In the genomic region with DNA sequence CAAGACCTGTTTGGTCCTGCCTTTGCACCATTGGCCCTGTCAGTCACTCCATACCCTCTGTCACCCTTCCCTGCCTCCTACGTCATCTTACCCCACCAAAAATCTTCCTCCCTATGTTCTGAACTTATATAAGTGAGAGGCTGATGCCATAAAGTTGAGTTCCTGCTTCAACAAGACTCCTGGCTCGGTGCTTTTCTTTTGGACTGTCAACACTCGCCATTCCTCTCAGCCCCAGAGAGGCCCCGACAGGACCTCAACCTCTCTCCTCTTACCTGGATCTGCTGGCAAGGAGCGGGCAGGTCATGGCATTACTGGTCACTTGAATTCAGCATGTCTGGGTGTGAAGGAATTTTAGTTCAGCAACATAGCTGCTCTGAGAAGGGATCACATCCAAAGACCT, we compare ENCODE assay signal across 22 mouse cellular contexts.
DNase-seq lines count a peak whose midpoint lies in the region; ATAC-seq and TF ChIP-seq lines count a peak whose summit lies in the region.
"Had no signal": no experiment of that assay in that cellular context is flagged by ENCODE, and none has a peak within 500 bp of the region (broad histone marks: within the 10 kb centered on the region; RNA-seq: fewer than 3 reads in every experiment).

No protein-coding gene starts in this region.

- H3K27ac ChIP-seq in intestine, embryonic 14.5 days (ENCODE audit: low read depth) = no peak overlapping the region
- H3K27ac ChIP-seq in intestine, postnatal 0 days (ENCODE audit: low read depth, low read length) = no peak overlapping the region
- peak overlapping the region; percentile 13; the same call in 1 of the 2 replicates for H3K27ac ChIP-seq in midbrain, embryonic 10.5 days (replicated peaks)
- H3K27ac ChIP-seq in midbrain, postnatal 0 days (ENCODE audit: low read depth, low read length) = no peak overlapping the region
- no peak overlapping the region for H3K27ac ChIP-seq in midbrain, embryonic 11.5 days (ENCODE audit: low read depth, low read length)
- H3K27ac ChIP-seq in midbrain, embryonic 16.5 days (ENCODE audit: low read length) = no peak overlapping the region

- 0 out of 2 replicates have a peak, but pooled peaks cover 3% of the 10 kb centered on the region for H3K9me3 ChIP-seq in intestine, embryonic 14.5 days (ENCODE audit: control insufficient read depth, low read length)
- no peaks in the 10 kb centered on the region for H3K9me3 ChIP-seq in intestine, postnatal 0 days (ENCODE audit: control insufficient read depth)
- no peaks in the 10 kb centered on the region for H3K9me3 ChIP-seq in midbrain, embryonic 10.5 days (replicated peaks)
- no peaks in the 10 kb centered on the region for H3K9me3 ChIP-seq in midbrain, postnatal 0 days (ENCODE audit: low read length)
- peaks cover 2% of the 10 kb centered on the region; the same call in 1 of the 2 replicates for H3K9me3 ChIP-seq in midbrain, embryonic 11.5 days (ENCODE audit: control insufficient read depth, low read length)
- H3K9me3 ChIP-seq in midbrain, embryonic 16.5 days (replicated peaks; ENCODE audit: control insufficient read depth, low read length, poor library complexity, severe bottlenecking) = no peaks in the 10 kb centered on the region

- no peak overlapping the region for H3K4me3 ChIP-seq in intestine, embryonic 14.5 days (ENCODE audit: low read depth, low read length)
- H3K4me3 ChIP-seq in intestine, postnatal 0 days (ENCODE audit: low read depth, low read length) = no peak overlapping the region
- no peak overlapping the region for H3K4me3 ChIP-seq in midbrain, embryonic 10.5 days
- H3K4me3 ChIP-seq in midbrain, postnatal 0 days (ENCODE audit: low read depth, low read length) = no peak overlapping the region
- H3K4me3 ChIP-seq in midbrain, embryonic 11.5 days (ENCODE audit: low read depth, low read length) = no peak overlapping the region
- no peak overlapping the region for H3K4me3 ChIP-seq in midbrain, embryonic 16.5 days (ENCODE audit: low read depth, low read length)

- WGBS in intestine, embryonic 14.5 days = 96% methylated on average over 5 of the region's 5 CpGs
- WGBS in intestine, postnatal 0 days = 96% methylated on average over 5 of the region's 5 CpGs
- 95% methylated on average over 5 of the region's 5 CpGs for WGBS in midbrain, embryonic 10.5 days
- 97% methylated on average over 5 of the region's 5 CpGs for WGBS in midbrain, postnatal 0 days
- 93% methylated on average over 5 of the region's 5 CpGs for WGBS in midbrain, embryonic 11.5 days
- 97% methylated on average over 5 of the region's 5 CpGs for WGBS in midbrain, embryonic 16.5 days

- TF ChIP-seq CTCF in intestine, postnatal 0 days (IDR thresholded peaks at IDR 0.05; ENCODE audit: low read depth) = no peak
- no peak for TF ChIP-seq CTCF in midbrain, postnatal 0 days (IDR thresholded peaks at IDR 0.05)

- no peaks in the 10 kb centered on the region for H3K4me1 ChIP-seq in intestine, embryonic 14.5 days (replicated peaks; ENCODE audit: control insufficient read depth, insufficient read depth, low read length)
- H3K4me1 ChIP-seq in intestine, postnatal 0 days (replicated peaks; ENCODE audit: control insufficient read depth, insufficient read depth, low read length) = no peaks in the 10 kb centered on the region
- H3K4me1 ChIP-seq in midbrain, embryonic 10.5 days = peaks cover 30% of the 10 kb centered on the region
- H3K4me1 ChIP-seq in midbrain, postnatal 0 days (ENCODE audit: insufficient read depth, low read length) = peaks cover 5% of the 10 kb centered on the region; the same call in 1 of the 2 replicates
- H3K4me1 ChIP-seq in midbrain, embryonic 11.5 days (ENCODE audit: control insufficient read depth, insufficient read depth, low read length) = peaks cover 12% of the 10 kb centered on the region
- peaks cover 4% of the 10 kb centered on the region for H3K4me1 ChIP-seq in midbrain, embryonic 16.5 days (ENCODE audit: control insufficient read depth, insufficient read depth, low read length)

- no peak overlapping the region for H3K4me2 ChIP-seq in intestine, embryonic 14.5 days (ENCODE audit: low read length)
- no peak overlapping the region for H3K4me2 ChIP-seq in intestine, postnatal 0 days (replicated peaks; ENCODE audit: low read depth)
- H3K4me2 ChIP-seq in midbrain, postnatal 0 days (ENCODE audit: low read depth, low read length, poor library complexity, severe bottlenecking) = no peak overlapping the region
- H3K4me2 ChIP-seq in midbrain, embryonic 11.5 days = no peak overlapping the region
- H3K4me2 ChIP-seq in midbrain, embryonic 16.5 days (ENCODE audit: low read length) = no peak overlapping the region

- DNase-seq in heart, adult 11 months = peak; percentile 70
- DNase-seq in heart, adult 8-10 months (ENCODE audit: low spot score) = no peak
- peak; percentile 25 for DNase-seq in intestine, embryonic 14.5 days (ENCODE audit: low spot score)
- no peak for DNase-seq in midbrain, embryonic 10.5 days (ENCODE audit: low spot score)
- DNase-seq in midbrain, postnatal 0 days (ENCODE audit: low spot score) = no peak
- DNase-seq in midbrain, embryonic 11.5 days (ENCODE audit: low spot score, missing footprints) = peak; percentile 83
- DNase-seq: adrenal gland, adult 2 months; adrenal gland, adult 8-10 months; adrenal gland, postnatal 10 days; adrenal gland, postnatal 14 days; adrenal gland, postnatal 25 days; adrenal gland, postnatal 36 days; B cell, adult 2 months; cerebellum, adult 11 months; cerebellum, adult 11-12 months had no signal

- H3K9ac ChIP-seq in intestine, embryonic 14.5 days (ENCODE audit: low read length) = no peak overlapping the region
- no peak overlapping the region for H3K9ac ChIP-seq in intestine, postnatal 0 days (ENCODE audit: low read depth, low read length)
- H3K9ac ChIP-seq in midbrain, postnatal 0 days (replicated peaks; ENCODE audit: low read length, poor library complexity, severe bottlenecking) = no peak overlapping the region
- H3K9ac ChIP-seq in midbrain, embryonic 11.5 days (ENCODE audit: low read length) = no peak overlapping the region
- no peak overlapping the region for H3K9ac ChIP-seq in midbrain, embryonic 16.5 days (ENCODE audit: low read depth, low read length)

- no peak for ATAC-seq in intestine, embryonic 14.5 days (replicated peaks; ENCODE audit: low FRiP score, low TSS enrichment, low read depth)
- no peak for ATAC-seq in intestine, postnatal 0 days
- ATAC-seq in midbrain, postnatal 0 days (ENCODE audit: low FRiP score) = no peak
- ATAC-seq in midbrain, embryonic 11.5 days (ENCODE audit: low FRiP score) = no peak
- ATAC-seq in midbrain, embryonic 16.5 days = no peak
- ATAC-seq: activated CD4-positive, CD25-positive, alpha-beta regulatory T cell, adult 4 months; CD4-positive, CD25-positive, alpha-beta regulatory T cell, adult 4 months; Patski had no signal

- no peaks in the 10 kb centered on the region for H3K36me3 ChIP-seq in intestine, embryonic 14.5 days (ENCODE audit: control insufficient read depth, insufficient read depth, low read length)
- no peaks in the 10 kb centered on the region for H3K36me3 ChIP-seq in intestine, postnatal 0 days (ENCODE audit: control insufficient read depth, insufficient read depth)
- no peaks in the 10 kb centered on the region for H3K36me3 ChIP-seq in midbrain, embryonic 10.5 days
- no peaks in the 10 kb centered on the region for H3K36me3 ChIP-seq in midbrain, postnatal 0 days (ENCODE audit: insufficient read depth, low read length)
- H3K36me3 ChIP-seq in midbrain, embryonic 11.5 days (ENCODE audit: control insufficient read depth, insufficient read depth, low read length) = no peaks in the 10 kb centered on the region
- no peaks in the 10 kb centered on the region for H3K36me3 ChIP-seq in midbrain, embryonic 16.5 days (ENCODE audit: control insufficient read depth, insufficient read depth, low read length)
- H3K36me3 ChIP-seq: G1E had no signal

- H3K27me3 ChIP-seq in intestine, embryonic 14.5 days (replicated peaks; ENCODE audit: control insufficient read depth, insufficient read depth, low read length) = no peaks in the 10 kb centered on the region
- no peaks in the 10 kb centered on the region for H3K27me3 ChIP-seq in intestine, postnatal 0 days (replicated peaks; ENCODE audit: control insufficient read depth, insufficient read depth, low read length)
- H3K27me3 ChIP-seq in midbrain, embryonic 10.5 days (ENCODE audit: low read depth, poor library complexity, severe bottlenecking) = no peaks in the 10 kb centered on the region
- no peaks in the 10 kb centered on the region for H3K27me3 ChIP-seq in midbrain, postnatal 0 days (ENCODE audit: insufficient read depth, low read length)
- H3K27me3 ChIP-seq in midbrain, embryonic 11.5 days (ENCODE audit: control insufficient read depth, insufficient read depth, low read length) = no peaks in the 10 kb centered on the region
- no peaks in the 10 kb centered on the region for H3K27me3 ChIP-seq in midbrain, embryonic 16.5 days (ENCODE audit: control insufficient read depth, insufficient read depth, low read depth, low read length)
- H3K27me3 ChIP-seq: CH12.LX, Patski had no signal

Comparison
In these comparisons a context has a peak if more than half of its experiments do, and no peak if none do; other contexts are left out.
1. DNase-seq: peak in heart, adult 11 months (single experiment), intestine, embryonic 14.5 days (single experiment) and midbrain, embryonic 11.5 days (single experiment); none in heart, adult 8-10 months (single experiment), midbrain, embryonic 10.5 days (single experiment) and midbrain, postnatal 0 days (single experiment).